Mouse (Mus musculus): ENCODE data around the gene Zfp64.
A peak's percentile ranks its signal among the peaks of the same experiment; 100 is the strongest.

The Zfp64 gene

DNA sequence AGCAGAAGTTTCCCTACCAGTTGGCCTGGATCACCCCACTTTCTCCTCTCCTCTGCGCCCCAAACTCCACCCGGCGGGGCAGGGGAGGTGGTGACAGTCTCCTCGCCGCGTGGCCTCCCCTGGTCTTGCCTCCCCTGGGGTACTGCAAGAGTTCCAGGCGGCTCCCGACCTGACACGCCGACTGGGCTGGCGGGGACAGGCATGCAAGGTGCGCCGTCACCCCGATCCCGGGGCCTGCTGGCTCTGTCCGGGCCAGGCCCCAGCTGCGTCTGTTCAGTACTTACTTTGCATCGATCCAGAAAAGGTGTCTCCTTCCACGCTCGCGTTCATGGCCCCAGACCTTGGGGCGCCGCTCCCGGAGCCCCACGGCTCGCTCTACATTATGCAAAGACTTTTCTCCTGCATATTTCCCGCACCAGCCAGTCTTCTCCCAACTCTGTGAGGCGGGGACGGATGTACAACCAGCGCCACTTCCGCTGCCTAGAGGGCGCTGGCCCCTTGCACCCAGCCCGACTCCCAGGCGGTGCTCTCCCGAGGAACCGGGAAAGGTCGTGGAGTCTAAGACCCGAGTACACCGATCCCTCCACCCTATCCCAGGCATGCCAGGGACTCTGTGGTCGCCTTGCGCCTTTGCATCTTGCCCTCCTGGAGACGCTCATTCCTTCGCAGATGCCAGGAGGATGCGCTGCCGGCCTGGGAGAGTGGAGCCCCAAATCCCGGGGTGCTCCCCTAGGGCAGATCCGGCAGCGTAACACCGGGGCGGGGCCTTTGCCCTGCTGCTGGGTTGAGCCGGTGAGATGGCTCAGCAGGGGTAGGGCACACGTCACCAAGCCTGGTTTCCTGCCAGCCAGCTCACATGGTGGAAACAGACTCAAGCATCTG, at the start of gene Zfp64:
Zfp64 (minus strand) TSS at position 753 of the 882 bp plus-strand sequence.
- peak; percentile 89 to 92 for DNase-seq

DNA sequence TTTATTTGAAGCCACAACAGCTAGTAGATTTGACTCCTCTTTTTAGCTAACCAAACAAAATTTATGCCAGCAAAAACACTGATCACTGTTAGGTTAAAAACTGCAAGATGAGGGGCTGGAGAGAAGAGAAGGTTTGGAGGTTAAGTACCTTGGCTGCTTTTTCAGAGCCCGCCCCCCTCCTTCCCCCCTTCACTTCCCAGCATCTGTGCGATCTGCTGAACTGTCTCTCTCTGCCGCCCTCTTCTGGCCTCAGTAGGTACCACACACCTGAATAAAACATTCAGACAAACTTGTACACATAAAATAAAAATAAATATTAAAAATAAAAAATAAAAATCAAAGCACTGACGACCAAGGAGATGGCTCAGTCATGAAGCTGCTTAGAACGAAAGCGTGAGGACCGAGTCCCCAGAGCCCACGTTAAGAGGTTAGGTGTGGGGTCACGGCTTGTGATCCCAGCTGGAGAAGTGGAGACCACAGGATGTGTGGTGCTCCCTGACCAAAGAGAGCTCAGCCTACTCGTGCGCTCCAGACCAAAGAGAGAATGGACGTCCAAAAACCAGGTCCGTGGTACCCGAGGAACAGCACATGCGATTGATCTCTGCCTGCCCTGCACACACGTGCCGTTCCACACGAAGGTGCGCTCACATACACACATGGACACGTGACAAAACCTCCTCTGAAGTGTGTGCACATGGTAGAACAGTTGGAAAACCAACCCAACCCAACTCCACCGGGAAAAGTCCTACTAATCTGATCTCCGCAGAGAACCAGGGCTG, 37.4 kb upstream of the Zfp64 start:
- DNase-seq, result no peak

- DNase-seq, result no peak
These were observed 35.6 kb upstream of the Zfp64 start for GRCm38 (mm10) chr2:168990957-168991356.

DNA sequence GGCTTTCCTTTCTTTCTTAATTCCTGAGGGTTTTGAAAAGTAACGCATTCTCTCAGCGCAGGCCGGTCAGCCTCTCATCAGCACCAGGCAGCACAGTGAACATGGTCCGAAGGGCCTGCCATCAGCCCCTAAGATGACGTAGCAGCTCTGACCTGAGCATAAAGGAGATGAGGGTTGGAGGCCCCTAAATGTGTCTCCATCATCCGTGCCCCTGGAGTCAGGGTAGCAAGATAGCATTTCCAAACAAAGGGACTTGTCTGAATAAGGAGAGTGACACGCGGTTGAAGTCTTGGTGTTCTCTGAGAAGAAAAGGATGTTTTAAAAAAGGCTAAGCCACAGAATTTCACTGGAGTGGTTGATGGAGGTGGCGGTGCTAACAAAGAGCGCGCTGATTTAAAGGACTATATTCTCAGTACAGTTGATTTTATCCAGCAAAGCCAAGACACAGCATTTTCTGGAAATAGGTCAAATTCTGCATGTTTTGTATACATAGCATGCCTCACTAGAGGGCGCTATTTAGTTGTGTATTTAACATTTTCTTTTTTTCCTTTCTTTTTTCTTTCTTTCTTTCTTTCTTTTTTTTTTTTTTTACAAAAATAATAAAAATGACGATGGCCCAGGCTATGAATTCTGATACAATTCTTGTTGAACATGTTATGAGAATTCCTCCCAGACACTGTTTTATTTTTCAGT, 34.8 kb upstream of the Zfp64 start:
- DNase-seq, result no peak

DNA sequence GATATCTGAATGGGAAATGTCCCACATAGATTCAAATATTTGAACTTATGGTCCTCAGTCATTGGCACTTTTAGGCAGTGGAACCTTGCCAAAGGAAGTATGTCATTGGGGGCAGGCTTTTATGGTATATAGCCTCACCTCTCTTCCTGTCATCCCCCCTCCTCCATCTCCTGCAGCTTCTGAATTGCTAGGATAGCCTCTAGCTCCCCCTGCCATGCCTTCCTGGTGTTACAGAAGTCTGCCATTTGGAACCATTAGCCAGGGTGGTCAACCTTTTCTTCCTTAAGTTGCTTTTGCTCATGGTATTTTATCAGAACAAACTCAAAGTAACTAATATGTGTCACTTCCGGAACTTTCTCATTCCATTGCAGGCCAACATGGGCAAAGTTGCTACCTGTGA, 32.7 kb upstream of the Zfp64 start:
- DNase-seq, result no peak

- no peak for DNase-seq
These were observed 32.0 kb upstream of the Zfp64 start for GRCm38 (mm10) chr2:168987421-168987820.

DNA sequence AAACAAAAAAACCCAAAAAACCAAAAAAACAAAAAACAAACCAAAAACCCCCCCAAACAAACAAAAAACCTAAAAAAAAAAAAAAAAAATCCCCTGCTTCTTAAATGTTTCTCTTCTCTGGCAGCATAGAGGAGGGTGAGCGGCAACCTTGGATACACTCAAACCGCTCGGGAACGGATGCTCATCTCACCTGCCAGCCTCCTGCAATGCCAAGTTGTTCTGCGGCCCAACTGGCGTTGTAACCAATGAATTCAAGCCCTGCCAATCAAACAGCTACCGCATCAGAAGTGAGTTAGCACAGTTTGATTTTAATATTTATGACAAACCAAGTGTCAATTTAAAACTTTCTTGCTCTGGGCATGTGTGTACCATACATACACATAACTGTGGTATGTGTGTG, 26.6 kb upstream of the Zfp64 start:
- DNase-seq, result no peak

GRCm38 (mm10) chr2:168981448-168981847, 26.1 kb upstream of the Zfp64 start:
- no peak for DNase-seq

GRCm38 (mm10) chr2:168980859-168981258, 25.5 kb upstream of the Zfp64 start:
- peak; percentile 47 to 52 for DNase-seq

GRCm38 (mm10) chr2:168979742-168980141, 24.4 kb upstream of the Zfp64 start:
- DNase-seq, result no peak

- DNase-seq, result no peak
These were observed 22.6 kb upstream of the Zfp64 start for GRCm38 (mm10) chr2:168978031-168978430.

- DNase-seq, result no peak
These were observed 14.7 kb upstream of the Zfp64 start for GRCm38 (mm10) chr2:168970131-168970530.

- DNase-seq, result no peak
These were observed 12.9 kb upstream of the Zfp64 start for GRCm38 (mm10) chr2:168968136-168968925.

- DNase-seq, result no peak
These were observed 11.1 kb upstream of the Zfp64 start for GRCm38 (mm10) chr2:168966525-168966924.

GRCm38 (mm10) chr2:168964849-168965248, 9.5 kb upstream of the Zfp64 start:
- no peak for DNase-seq

DNA sequence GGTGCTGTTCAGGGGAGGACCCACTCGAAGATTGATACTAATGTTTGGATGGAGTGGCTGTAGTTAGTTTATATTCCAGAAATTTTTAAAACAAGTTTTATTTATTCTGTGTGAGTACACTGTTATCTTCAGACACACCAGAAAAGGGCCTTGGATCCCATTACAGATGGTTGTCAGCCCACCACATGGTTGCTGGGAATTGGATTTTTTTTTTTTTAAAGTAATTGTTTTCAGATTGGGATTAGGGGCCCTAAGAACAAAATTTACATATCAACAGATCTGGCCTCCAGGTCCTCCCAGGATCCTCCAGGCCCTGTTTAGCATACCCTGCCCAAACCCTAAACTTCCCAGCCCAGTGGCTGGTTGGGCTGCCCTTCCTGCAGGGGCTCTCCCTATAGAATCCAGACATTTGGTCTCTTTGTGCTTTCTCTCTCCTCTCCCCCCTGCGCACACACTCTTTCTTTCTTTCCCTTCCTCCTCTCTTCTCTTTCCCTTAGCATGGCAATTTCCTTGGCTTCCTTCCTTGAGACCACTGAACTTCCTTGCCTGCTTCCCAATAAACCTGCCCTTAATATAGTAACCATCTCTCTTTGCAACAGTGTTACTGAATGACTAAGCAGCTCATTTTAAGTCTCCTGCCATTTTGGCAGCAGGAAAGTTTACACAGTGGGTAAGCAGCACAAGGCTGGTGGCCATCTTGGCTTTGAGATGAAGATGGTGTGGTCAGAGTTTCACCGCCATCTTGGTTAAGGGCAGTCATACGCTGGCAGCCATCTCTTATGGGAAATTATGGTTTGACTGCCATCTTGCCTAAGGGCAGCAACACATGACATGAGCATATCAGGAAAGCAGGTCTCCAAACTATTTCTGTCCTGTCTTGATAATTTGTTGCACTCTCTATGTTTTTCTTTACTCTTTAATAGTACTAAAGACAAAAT, 6.6 kb upstream of the Zfp64 start:
- DNase-seq, result no peak

DNA sequence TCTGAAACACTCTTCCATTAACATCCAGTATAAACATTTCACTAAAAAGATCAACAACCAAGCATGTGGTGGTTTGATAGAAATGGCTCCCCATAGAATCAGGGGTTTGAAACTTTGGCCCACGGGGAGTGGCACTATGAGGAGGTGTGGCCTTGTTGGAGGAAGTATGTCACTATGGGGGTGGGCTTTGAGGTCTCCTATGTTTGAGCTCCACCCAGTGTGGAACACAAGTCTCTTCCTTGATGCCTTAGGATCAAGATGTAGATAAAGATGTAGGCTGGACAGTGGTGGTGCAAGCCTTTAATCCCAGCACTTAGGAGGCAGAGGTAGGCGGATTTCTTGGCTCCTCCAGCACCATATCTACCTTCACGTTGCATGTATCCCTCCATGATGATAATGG, 5.4 kb upstream of the Zfp64 start:
- DNase-seq, result no peak

DNA sequence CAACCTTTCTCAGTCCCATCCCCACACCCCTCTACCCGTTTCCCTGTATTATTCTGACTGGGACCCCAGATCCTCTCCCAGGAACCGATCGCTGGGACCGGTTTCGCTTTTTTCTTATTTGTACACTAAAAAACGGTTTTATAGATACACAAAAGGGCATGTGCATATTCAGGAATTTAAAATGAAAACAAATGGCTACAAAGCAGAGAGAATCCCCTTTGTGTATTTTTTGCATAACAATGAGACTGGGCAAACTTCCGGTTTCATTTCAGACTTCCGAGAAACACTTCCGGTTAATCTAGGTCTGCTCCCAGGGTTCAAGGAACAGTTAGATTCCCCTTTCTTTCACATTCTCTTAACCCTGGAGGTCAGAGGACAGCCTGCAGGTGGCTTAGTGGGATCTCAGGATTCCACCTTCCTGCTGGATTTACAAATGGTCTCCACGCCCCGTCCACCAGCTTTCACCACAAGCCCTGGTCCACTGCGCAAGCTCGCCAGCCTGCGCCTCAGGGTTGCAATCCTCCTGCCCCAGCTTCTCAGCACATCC, 4.0 kb upstream of the Zfp64 start:
- no peak for DNase-seq

- peak; percentile 10 to 12 for DNase-seq
These were observed 511 bp upstream of the Zfp64 start for GRCm38 (mm10) chr2:168955850-168956346.

GRCm38 (mm10) chr2:168954376-168954775, 1.0 kb downstream of the Zfp64 start:
- no peak for DNase-seq

DNA sequence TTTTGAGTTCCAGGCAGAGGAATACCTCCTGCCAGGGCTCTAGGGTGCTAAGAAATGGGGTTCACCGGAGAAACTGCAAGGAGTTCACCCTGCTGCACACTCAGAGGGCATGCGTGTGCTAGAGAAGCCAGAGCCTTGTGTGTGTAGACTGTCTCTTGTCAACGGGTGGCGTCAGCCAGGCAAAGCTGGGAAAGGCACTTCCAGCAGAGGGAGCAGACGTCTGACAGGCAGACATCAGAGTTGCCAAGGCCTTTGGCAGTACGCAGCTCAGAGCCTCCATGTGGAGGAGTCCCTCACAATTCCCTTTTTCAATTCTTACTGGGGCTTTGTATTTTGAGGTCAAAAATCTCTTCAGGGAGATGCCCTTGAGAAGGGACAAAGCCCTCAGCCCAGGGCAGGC, 6.9 kb downstream of the Zfp64 start:
- no peak for DNase-seq

Measured in lung, adult 18-20 months (tissue).